Mouse (Mus musculus) G1E (cell line): Measurements from ENCODE around the gene Slc26a1.

Source experiments
- CTCF ChIP-seq: IDR thresholded peaks from 2 replicates; pipeline ENCODE4 v1.5.1; 2012; ENCODE audit warnings: low read depth, low read length, inconsistent platforms, mixed read lengths
- GATA1 ChIP-seq: IDR thresholded peaks from 2 replicates; pipeline ENCODE4 v1.6.1; 2012; ENCODE audit warnings: borderline replicate concordance, low read length, inconsistent platforms, mixed read lengths
- GATA2 ChIP-seq: IDR thresholded peaks from 2 replicates; pipeline ENCODE4 v1.6.1; 2012; ENCODE audit warnings: low read depth, low read length, inconsistent platforms, borderline replicate concordance

GRCm38 (mm10) chr5:108667370-108667769 is 8.0 kb downstream of the Slc26a1 start:
- TF ChIP-seq CTCF = no peak
- TF ChIP-seq GATA1 = no peak
- no peak for TF ChIP-seq GATA2
